Mouse (Mus musculus): ENCODE measurements at regions not wholly inside any gene's neighbourhood (a gene's known extent, or its start where the extent isn't known, plus 50 kb on each side); places are given as distances from the start of the nearest gene placed in this dataset.

DNA sequence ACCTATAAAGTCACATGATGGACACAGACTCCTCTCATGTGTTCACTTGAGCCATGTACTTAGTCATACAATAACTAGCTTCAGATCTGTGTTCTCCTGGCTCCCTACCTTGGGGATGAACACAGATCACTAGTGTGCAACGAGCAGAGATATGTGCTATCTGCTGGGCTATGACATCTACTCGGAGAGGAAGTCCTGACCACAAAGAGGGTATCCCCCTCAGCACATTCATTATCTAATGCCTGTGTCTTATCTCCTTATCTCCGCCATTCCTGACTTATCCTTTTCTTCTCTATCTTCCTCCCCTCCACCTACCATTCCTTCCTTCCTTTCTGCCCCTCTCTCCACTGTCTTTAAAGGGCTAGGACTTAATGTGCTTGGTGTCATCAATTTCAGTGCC lies 118.9 kb upstream of the Hmga2 start:
- Histone ChIP-seq H3K4me3 (no peak overlapping the region), H3K27me3 (ENCODE audit: low read depth, poor library complexity, severe bottlenecking) (no peaks in the 10 kb centered on the region), H3K9me3 (replicated peaks) (peaks cover 4% of the 10 kb centered on the region; the same call in 1 of the 2 replicates), H3K4me1 (no peaks in the 10 kb centered on the region), H3K36me3 (no peaks in the 10 kb centered on the region), H3K27ac (replicated peaks) (no peak overlapping the region)
- WGBS: 80% methylated on average over 3 of the region's 3 CpGs
- DNase-seq (ENCODE audit: low spot score): no peak

GRCm38 (mm10) chr10:120593876-120594275 lies 117.6 kb upstream of the Hmga2 start:
- no peak for DNase-seq (ENCODE audit: low spot score)
- peaks cover 4% of the 10 kb centered on the region; the same call in 1 of the 2 replicates for H3K9me3 ChIP-seq (replicated peaks)
- no peaks in the 10 kb centered on the region for H3K36me3 ChIP-seq
- H3K27me3 ChIP-seq (ENCODE audit: low read depth, poor library complexity, severe bottlenecking): no peaks in the 10 kb centered on the region
- H3K4me3 ChIP-seq: no peak overlapping the region
- no peaks in the 10 kb centered on the region for H3K4me1 ChIP-seq
- H3K27ac ChIP-seq (replicated peaks): no peak overlapping the region

DNA sequence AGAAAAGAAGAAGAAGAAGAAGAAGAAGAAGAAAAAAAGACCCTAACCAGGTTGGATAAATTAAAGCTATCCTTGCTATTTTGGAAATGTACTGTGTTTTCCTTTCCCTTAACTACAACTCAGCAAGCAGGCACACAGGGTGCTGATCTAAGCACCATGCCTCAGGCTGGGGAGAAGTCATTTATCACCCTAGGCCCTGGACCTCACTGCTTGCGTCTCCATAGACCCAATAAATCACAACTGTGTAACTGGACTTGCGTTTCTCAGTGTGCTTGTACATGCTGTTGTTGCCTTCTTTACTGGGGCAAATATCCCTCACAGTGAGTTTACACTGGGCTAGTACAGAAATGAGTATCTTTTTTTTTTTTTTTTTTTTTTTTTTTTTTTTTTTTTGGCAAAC lies 113.4 kb upstream of the Hmga2 start:
- H3K27me3 ChIP-seq (ENCODE audit: low read depth, poor library complexity, severe bottlenecking): no peaks in the 10 kb centered on the region
- peaks cover 4% of the 10 kb centered on the region; the same call in 1 of the 2 replicates for H3K9me3 ChIP-seq (replicated peaks)
- H3K36me3 ChIP-seq: no peaks in the 10 kb centered on the region
- no peak for DNase-seq (ENCODE audit: low spot score)
- H3K27ac ChIP-seq (replicated peaks): no peak overlapping the region
- no peaks in the 10 kb centered on the region for H3K4me1 ChIP-seq
- WGBS: 85% methylated on average over 2 of the region's 2 CpGs
- H3K4me3 ChIP-seq: no peak overlapping the region

- H3K4me1 ChIP-seq: no peaks in the 10 kb centered on the region
- no peaks in the 10 kb centered on the region for H3K36me3 ChIP-seq
- no peaks in the 10 kb centered on the region for H3K9me3 ChIP-seq (replicated peaks)
- H3K27ac ChIP-seq (replicated peaks): no peak overlapping the region
- 81% methylated on average over 8 of the region's 8 CpGs for WGBS
- DNase-seq (ENCODE audit: low spot score): no peak
- no peaks in the 10 kb centered on the region for H3K27me3 ChIP-seq (ENCODE audit: low read depth, poor library complexity, severe bottlenecking)
- no peak overlapping the region for H3K4me3 ChIP-seq
These were observed 111.8 kb upstream of the Hmga2 start for GRCm38 (mm10) chr10:120587854-120588633.

- no peak for DNase-seq (ENCODE audit: low spot score)
- Histone ChIP-seq H3K9me3 (replicated peaks) (no peaks in the 10 kb centered on the region), H3K27me3 (ENCODE audit: low read depth, poor library complexity, severe bottlenecking) (no peaks in the 10 kb centered on the region), H3K36me3 (no peaks in the 10 kb centered on the region), H3K4me3 (no peak overlapping the region), H3K4me1 (no peaks in the 10 kb centered on the region), H3K27ac (replicated peaks) (no peak overlapping the region)
- WGBS: 78% methylated on average over 3 of the region's 3 CpGs
These were observed 110.9 kb upstream of the Hmga2 start for GRCm38 (mm10) chr10:120587179-120587578.

GRCm38 (mm10) chr10:120582497-120582896 lies 106.2 kb upstream of the Hmga2 start:
- DNase-seq (ENCODE audit: low spot score): no peak
- Histone ChIP-seq H3K27ac (replicated peaks) (no peak overlapping the region), H3K36me3 (no peaks in the 10 kb centered on the region), H3K4me3 (no peak overlapping the region), H3K9me3 (replicated peaks) (no peaks in the 10 kb centered on the region), H3K27me3 (ENCODE audit: low read depth, poor library complexity, severe bottlenecking) (no peaks in the 10 kb centered on the region), H3K4me1 (peaks cover 4% of the 10 kb centered on the region; the same call in 1 of the 2 replicates)
- WGBS: 82% methylated on average over 7 of the region's 7 CpGs

GRCm38 (mm10) chr10:120581547-120581946 lies 105.3 kb upstream of the Hmga2 start:
- peak overlapping the region; percentile 49; the same call in 1 of the 2 replicates for H3K27ac ChIP-seq (replicated peaks)
- no peaks in the 10 kb centered on the region for H3K27me3 ChIP-seq (ENCODE audit: low read depth, poor library complexity, severe bottlenecking)
- no peaks in the 10 kb centered on the region for H3K9me3 ChIP-seq (replicated peaks)
- WGBS: 84% methylated on average over 6 of the region's 6 CpGs
- DNase-seq (ENCODE audit: low spot score): no peak
- peaks cover 4% of the 10 kb centered on the region; the same call in 1 of the 2 replicates for H3K4me1 ChIP-seq
- H3K4me3 ChIP-seq: no peak overlapping the region
- H3K36me3 ChIP-seq: no peaks in the 10 kb centered on the region

DNA sequence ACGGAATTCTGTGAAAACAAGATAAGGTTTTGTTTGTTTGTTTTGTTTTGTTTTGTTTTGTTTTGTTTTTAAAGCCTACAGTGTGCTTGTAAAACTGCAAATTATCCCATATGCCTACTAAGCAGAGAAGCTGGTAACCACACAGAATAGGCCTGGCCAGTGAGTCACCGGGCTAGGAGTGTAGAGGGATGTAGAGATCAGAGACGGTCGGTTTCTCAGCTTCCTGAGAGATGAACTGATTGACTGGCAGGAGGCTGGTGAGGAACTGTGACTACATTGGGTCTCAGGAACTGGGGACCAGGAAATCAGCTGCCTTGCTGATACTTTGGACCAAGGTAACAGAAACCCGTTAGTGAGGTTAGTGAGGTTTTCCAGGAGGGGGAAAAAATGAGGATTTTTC lies 100.6 kb upstream of the Hmga2 start:
- Histone ChIP-seq H3K36me3 (no peaks in the 10 kb centered on the region), H3K4me1 (peaks cover 13% of the 10 kb centered on the region), H3K9me3 (replicated peaks) (no peaks in the 10 kb centered on the region), H3K27me3 (ENCODE audit: low read depth, poor library complexity, severe bottlenecking) (no peaks in the 10 kb centered on the region), H3K27ac (replicated peaks) (no peak overlapping the region), H3K4me3 (no peak overlapping the region)
- no peak for DNase-seq (ENCODE audit: low spot score)
- 69% methylated on average over 5 of the region's 5 CpGs for WGBS

GRCm38 (mm10) chr10:120576148-120576547 lies 99.9 kb upstream of the Hmga2 start:
- DNase-seq (ENCODE audit: low spot score): peak; percentile 21
- 30% methylated on average over 4 of the region's 4 CpGs for WGBS

GRCm38 (mm10) chr10:120571340-120571739 lies 95.1 kb upstream of the Hmga2 start:
- H3K4me3 ChIP-seq: no peak overlapping the region
- no peaks in the 10 kb centered on the region for H3K9me3 ChIP-seq (replicated peaks)
- H3K36me3 ChIP-seq: no peaks in the 10 kb centered on the region
- no peak overlapping the region for H3K27ac ChIP-seq (replicated peaks)
- no peak for DNase-seq (ENCODE audit: low spot score)
- no peaks in the 10 kb centered on the region for H3K27me3 ChIP-seq (ENCODE audit: low read depth, poor library complexity, severe bottlenecking)
- 41% methylated on average over 6 of the region's 6 CpGs for WGBS
- peaks cover 16% of the 10 kb centered on the region for H3K4me1 ChIP-seq

More at GRCm38 (mm10) chr10:120576148-120576547, 99.9 kb upstream of the Hmga2 start:
- H3K27ac ChIP-seq (replicated peaks): no peak overlapping the region
- no peaks in the 10 kb centered on the region for H3K9me3 ChIP-seq (replicated peaks)
- H3K4me1 ChIP-seq: peaks cover 13% of the 10 kb centered on the region
- H3K36me3 ChIP-seq: no peaks in the 10 kb centered on the region
- no peak overlapping the region for H3K4me3 ChIP-seq
- no peaks in the 10 kb centered on the region for H3K27me3 ChIP-seq (ENCODE audit: low read depth, poor library complexity, severe bottlenecking)

DNA sequence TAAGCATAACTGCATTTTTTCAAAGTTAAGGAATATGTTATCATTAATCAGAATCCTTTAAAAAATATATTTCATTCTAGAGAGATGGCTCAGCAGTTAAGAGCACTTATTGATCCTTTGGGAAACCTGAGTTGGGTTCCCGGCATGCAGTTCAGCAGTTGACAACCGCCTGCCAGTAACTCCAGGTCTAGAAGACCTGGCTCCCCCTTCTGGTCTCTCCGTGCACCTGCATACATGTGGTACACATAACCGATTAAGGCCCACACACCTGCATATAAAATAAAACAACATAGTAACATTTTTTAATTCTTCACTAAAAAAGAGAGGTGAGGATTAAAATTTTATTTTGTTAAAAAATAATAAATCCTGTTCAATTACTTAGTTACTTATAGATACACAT lies 89.7 kb upstream of the Hmga2 start:
- H3K9me3 ChIP-seq (replicated peaks): no peaks in the 10 kb centered on the region
- no peak overlapping the region for H3K27ac ChIP-seq (replicated peaks)
- H3K27me3 ChIP-seq (ENCODE audit: low read depth, poor library complexity, severe bottlenecking): peaks cover 18% of the 10 kb centered on the region; the same call in 1 of the 2 replicates
- no peaks in the 10 kb centered on the region for H3K36me3 ChIP-seq
- H3K4me3 ChIP-seq: no peak overlapping the region
- 97% methylated on average over 4 of the region's 4 CpGs for WGBS
- peaks cover 9% of the 10 kb centered on the region for H3K4me1 ChIP-seq
- no peak for DNase-seq (ENCODE audit: low spot score)

GRCm38 (mm10) chr10:120564859-120565258 lies 88.6 kb upstream of the Hmga2 start:
- peak overlapping the region; percentile 33 for H3K4me3 ChIP-seq
- DNase-seq (ENCODE audit: low spot score): no peak
- 0 out of 2 replicates have a peak, but pooled peaks cover 5% of the 10 kb centered on the region for H3K9me3 ChIP-seq (replicated peaks)
- H3K4me1 ChIP-seq: peaks cover 8% of the 10 kb centered on the region
- 0 out of 2 replicates have a peak overlapping the region, but pooled peaks have one; percentile 0 for H3K27ac ChIP-seq (replicated peaks)
- WGBS: 17% methylated on average over 14 of the region's 14 CpGs
- no peaks in the 10 kb centered on the region for H3K36me3 ChIP-seq
- peaks cover 18% of the 10 kb centered on the region; the same call in 1 of the 2 replicates for H3K27me3 ChIP-seq (ENCODE audit: low read depth, poor library complexity, severe bottlenecking)

GRCm38 (mm10) chr10:120563926-120564325 lies 87.7 kb upstream of the Hmga2 start:
- Histone ChIP-seq H3K9me3 (replicated peaks) (0 out of 2 replicates have a peak, but pooled peaks cover 5% of the 10 kb centered on the region), H3K27ac (replicated peaks) (no peak overlapping the region), H3K4me1 (peaks cover 8% of the 10 kb centered on the region), H3K4me3 (no peak overlapping the region), H3K27me3 (ENCODE audit: low read depth, poor library complexity, severe bottlenecking) (peaks cover 18% of the 10 kb centered on the region; the same call in 1 of the 2 replicates), H3K36me3 (no peaks in the 10 kb centered on the region)
- no peak for DNase-seq (ENCODE audit: low spot score)
- WGBS: 52% methylated on average over 10 of the region's 10 CpGs

All from midbrain, embryonic 10.5 days (tissue).